Mouse (Mus musculus): ENCODE measurements at regions not wholly inside any gene's neighbourhood (a gene's known extent, or its start where the extent isn't known, plus 50 kb on each side); places are given as distances from the start of the nearest gene placed in this dataset.

- Histone ChIP-seq H3K4me2 (no peak overlapping the region), H3K9me3 (no peaks in the 10 kb centered on the region), H3K4me3 (no peak overlapping the region), H3K4me1 (replicated peaks) (no peaks in the 10 kb centered on the region), H3K9ac (no peak overlapping the region), H3K27me3 (no peaks in the 10 kb centered on the region), H3K36me3 (no peaks in the 10 kb centered on the region), H3K27ac (replicated peaks) (no peak overlapping the region)
- ATAC-seq (ENCODE audit: low read depth): no peak
- WGBS: 75% methylated on average over 8 of the region's 8 CpGs
These were observed 243.6 kb downstream of the Papss1 start for GRCm38 (mm10) chr3:131808127-131808526.

DNA sequence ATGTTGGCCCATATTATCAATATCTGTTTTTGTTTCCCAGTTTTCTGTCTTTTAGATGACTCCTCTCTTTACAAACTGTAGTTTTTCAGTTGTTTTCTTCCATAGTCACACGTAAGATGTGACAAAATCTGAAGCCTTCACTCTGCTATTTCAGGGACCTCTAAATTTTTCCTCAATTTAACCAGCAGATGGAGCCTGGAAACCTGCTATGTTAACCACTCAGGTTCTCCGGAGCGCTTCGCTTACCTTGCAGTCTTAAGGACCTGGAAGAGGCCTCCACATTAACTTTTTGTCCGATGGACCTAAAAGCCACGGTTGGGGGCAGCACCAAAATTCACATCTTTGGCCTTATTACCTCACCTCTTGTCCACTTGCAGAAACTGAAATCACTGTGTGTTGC lies 248.4 kb downstream of the Papss1 start:
- Histone ChIP-seq H3K27ac (replicated peaks) (no peak overlapping the region), H3K9me3 (no peaks in the 10 kb centered on the region), H3K27me3 (no peaks in the 10 kb centered on the region), H3K4me2 (no peak overlapping the region), H3K36me3 (no peaks in the 10 kb centered on the region), H3K9ac (no peak overlapping the region), H3K4me3 (no peak overlapping the region), H3K4me1 (replicated peaks) (no peaks in the 10 kb centered on the region)
- WGBS: 54% methylated on average over 6 of the region's 6 CpGs
- ATAC-seq (ENCODE audit: low read depth): no peak

DNA sequence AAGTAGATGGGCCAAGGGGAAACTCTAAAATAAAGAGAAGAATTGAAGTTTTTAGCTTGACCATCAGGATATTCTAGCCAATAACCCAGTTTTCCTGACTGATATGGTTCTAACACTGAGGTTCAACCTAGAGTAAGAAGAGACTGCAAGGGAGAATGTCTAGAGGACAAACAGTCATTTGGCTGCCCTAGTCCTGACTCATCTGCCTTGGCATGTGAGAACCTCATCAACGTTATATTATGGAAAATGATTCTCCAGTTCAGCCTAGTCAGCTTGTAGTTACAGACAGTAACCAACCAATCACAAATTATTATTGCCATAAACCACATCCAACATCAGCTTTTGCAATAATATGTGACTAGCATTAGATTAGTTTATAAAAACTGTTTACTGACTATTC lies 254.2 kb downstream of the Papss1 start:
- no peak overlapping the region for H3K27ac ChIP-seq (replicated peaks)
- no peak overlapping the region for H3K9ac ChIP-seq
- no peaks in the 10 kb centered on the region for H3K27me3 ChIP-seq
- H3K4me3 ChIP-seq: no peak overlapping the region
- ATAC-seq (ENCODE audit: low read depth): no peak
- no peaks in the 10 kb centered on the region for H3K9me3 ChIP-seq
- no peak overlapping the region for H3K4me2 ChIP-seq
- no peaks in the 10 kb centered on the region for H3K36me3 ChIP-seq
- H3K4me1 ChIP-seq (replicated peaks): no peaks in the 10 kb centered on the region
- WGBS: 89% methylated on average over 1 of the region's 1 CpGs

DNA sequence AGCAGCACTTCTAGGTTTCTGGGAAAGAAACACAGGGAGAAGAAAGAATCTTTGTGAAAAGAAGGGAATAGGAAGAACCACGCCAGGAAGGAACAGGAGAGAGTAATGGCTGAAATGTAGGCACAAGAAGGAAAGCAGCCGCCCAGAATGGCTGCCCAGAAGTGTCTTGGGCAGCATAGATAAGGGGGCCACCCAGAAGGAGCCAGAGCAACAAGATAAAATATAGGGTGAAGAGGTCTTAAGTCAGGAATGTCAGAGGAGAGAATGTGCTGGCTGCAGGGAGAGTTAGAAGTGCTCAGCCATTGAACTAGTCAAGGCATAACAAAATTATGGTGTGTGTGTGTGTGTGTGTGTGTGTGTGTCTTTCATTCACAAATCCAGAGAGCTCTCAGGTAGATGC lies 227.7 kb upstream of the Dkk2 start:
- Histone ChIP-seq H3K27ac (replicated peaks) (no peak overlapping the region), H3K4me2 (no peak overlapping the region), H3K4me1 (replicated peaks) (no peaks in the 10 kb centered on the region), H3K27me3 (no peaks in the 10 kb centered on the region), H3K4me3 (no peak overlapping the region), H3K9me3 (no peaks in the 10 kb centered on the region), H3K9ac (no peak overlapping the region), H3K36me3 (no peaks in the 10 kb centered on the region)
- ATAC-seq (ENCODE audit: low read depth): no peak
- 81% methylated on average over 2 of the region's 2 CpGs for WGBS

DNA sequence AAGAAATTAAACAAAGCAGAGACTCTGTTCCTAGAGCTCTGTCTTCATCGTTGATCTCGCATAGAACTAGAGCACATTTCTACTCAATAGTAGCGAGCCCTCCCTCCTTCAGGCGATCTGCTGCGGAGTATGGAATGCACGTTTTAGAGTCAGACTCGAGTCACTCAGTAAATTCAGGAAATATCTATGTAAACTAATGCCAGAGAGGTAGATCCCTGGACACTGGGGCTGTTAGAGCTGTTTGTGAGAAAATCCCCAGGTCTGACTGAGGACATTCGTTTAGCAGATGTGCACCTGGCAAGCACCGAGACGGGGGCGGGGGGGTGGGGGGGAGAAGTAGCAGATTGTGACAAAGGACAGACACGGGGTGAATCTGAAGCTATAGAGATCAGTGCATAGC lies 226.0 kb upstream of the Dkk2 start:
- H3K4me3 ChIP-seq: no peak overlapping the region
- H3K9me3 ChIP-seq: no peaks in the 10 kb centered on the region
- H3K27me3 ChIP-seq: no peaks in the 10 kb centered on the region
- H3K9ac ChIP-seq: no peak overlapping the region
- H3K4me1 ChIP-seq (replicated peaks): no peaks in the 10 kb centered on the region
- no peaks in the 10 kb centered on the region for H3K36me3 ChIP-seq
- H3K27ac ChIP-seq (replicated peaks): no peak overlapping the region
- no peak for ATAC-seq (ENCODE audit: low read depth)
- 79% methylated on average over 12 of the region's 12 CpGs for WGBS
- no peak overlapping the region for H3K4me2 ChIP-seq

- H3K4me3 ChIP-seq: no peak overlapping the region
- 53% methylated on average over 4 of the region's 5 CpGs for WGBS
- no peaks in the 10 kb centered on the region for H3K36me3 ChIP-seq
- H3K4me1 ChIP-seq (replicated peaks): no peaks in the 10 kb centered on the region
- H3K9ac ChIP-seq: no peak overlapping the region
- no peaks in the 10 kb centered on the region for H3K27me3 ChIP-seq
- H3K27ac ChIP-seq (replicated peaks): no peak overlapping the region
- no peak overlapping the region for H3K4me2 ChIP-seq
- H3K9me3 ChIP-seq: no peaks in the 10 kb centered on the region
- ATAC-seq (ENCODE audit: low read depth): no peak
These were observed 220.0 kb upstream of the Dkk2 start for GRCm38 (mm10) chr3:131865106-131865505.

DNA sequence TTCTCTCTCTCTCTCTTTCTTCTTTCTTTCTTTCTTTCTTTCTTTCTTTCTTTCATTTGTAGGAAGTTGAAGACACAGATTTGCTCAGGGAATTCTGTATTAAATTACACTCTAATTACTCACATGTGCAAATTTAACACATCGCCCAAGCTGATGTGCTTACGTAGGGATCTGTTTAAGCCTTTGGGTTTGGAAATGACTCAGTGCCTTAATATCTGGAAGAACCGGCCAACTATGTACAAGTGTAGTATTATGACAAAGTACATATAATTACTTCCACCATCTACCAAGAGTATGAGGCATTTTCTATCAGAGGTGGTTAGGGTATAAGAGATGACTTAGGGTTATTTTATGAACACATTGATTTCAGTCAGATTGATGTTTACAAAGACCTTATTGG lies 217.8 kb upstream of the Dkk2 start:
- Histone ChIP-seq H3K27me3 (no peaks in the 10 kb centered on the region), H3K4me3 (no peak overlapping the region), H3K27ac (replicated peaks) (no peak overlapping the region), H3K4me1 (replicated peaks) (no peaks in the 10 kb centered on the region), H3K36me3 (no peaks in the 10 kb centered on the region), H3K9me3 (no peaks in the 10 kb centered on the region), H3K9ac (no peak overlapping the region), H3K4me2 (no peak overlapping the region)
- ATAC-seq (ENCODE audit: low read depth): no peak
- WGBS: 94% methylated on average over 3 of the region's 3 CpGs

DNA sequence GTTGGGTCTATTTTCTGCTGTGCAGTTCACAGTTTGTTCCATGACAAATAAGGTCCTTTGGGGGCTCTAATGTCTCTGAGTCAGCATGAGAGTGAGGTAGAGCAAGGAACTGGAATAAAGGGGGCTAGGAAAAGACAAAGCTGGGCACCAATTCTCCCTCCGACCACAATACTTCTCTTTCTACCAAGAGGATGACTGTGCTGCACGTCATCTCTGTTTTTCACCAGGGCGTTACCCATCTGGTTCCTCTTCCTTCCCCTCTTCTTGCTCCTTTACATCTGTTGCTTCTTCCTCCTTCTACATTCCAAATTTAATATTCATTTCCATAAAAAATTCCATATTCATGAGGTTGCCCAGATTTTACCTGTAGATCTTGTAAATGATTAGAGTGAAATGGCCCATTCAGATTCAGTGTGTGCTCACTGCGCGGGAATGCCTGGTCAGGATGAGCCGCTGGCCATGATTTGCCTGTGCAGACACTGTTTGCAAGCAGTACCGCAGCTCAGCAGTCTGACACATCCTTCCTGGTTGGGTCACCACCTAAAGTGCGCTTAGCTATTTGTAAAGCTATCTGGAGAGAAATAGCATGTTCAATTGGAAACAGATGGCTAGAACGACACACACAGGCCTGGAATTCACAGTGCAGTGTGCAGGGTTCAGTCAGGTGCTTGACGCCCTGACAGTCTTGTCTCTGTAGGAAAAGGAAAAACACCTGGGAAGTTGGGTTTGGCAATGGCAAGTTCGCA lies 216.7 kb upstream of the Dkk2 start:
- no peak for ATAC-seq (ENCODE audit: low read depth)
- Histone ChIP-seq H3K9me3 (no peaks in the 10 kb centered on the region), H3K4me2 (no peak overlapping the region), H3K27me3 (no peaks in the 10 kb centered on the region), H3K36me3 (no peaks in the 10 kb centered on the region), H3K4me3 (no peak overlapping the region), H3K4me1 (replicated peaks) (no peaks in the 10 kb centered on the region), H3K9ac (no peak overlapping the region), H3K27ac (replicated peaks) (no peak overlapping the region)
- WGBS: 84% methylated on average over 11 of the region's 11 CpGs

GRCm38 (mm10) chr3:131869306-131869705 lies 215.8 kb upstream of the Dkk2 start:
- H3K9me3 ChIP-seq: no peaks in the 10 kb centered on the region
- no peak overlapping the region for H3K4me2 ChIP-seq
- H3K27me3 ChIP-seq: no peaks in the 10 kb centered on the region
- no peak overlapping the region for H3K9ac ChIP-seq
- no peaks in the 10 kb centered on the region for H3K4me1 ChIP-seq (replicated peaks)
- no peaks in the 10 kb centered on the region for H3K36me3 ChIP-seq
- H3K4me3 ChIP-seq: no peak overlapping the region
- no peak overlapping the region for H3K27ac ChIP-seq (replicated peaks)
- 91% methylated on average over 4 of the region's 4 CpGs for WGBS
- ATAC-seq (ENCODE audit: low read depth): no peak

DNA sequence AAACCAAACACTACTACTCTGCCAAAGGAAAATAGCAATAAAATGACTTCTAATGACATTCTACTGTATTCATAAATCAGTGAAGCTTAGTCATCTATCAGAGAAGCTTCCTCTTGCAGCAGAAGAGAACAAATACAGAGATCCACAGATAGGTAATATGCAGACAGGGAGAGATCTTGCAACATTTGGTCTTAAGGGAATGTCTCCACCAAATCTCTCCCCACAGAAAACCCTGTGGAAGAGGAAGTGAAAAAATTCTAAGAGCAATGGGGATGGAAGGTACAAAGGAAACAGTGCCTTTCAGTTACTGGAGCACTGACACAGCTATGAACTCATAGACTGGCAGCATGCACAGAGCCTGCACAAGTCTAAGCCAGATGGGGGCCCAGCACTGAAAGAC lies 202.4 kb upstream of the Dkk2 start:
- no peak overlapping the region for H3K4me2 ChIP-seq
- H3K9me3 ChIP-seq: no peaks in the 10 kb centered on the region
- H3K36me3 ChIP-seq: no peaks in the 10 kb centered on the region
- H3K9ac ChIP-seq: no peak overlapping the region
- no peak for ATAC-seq (ENCODE audit: low read depth)
- H3K4me3 ChIP-seq: no peak overlapping the region
- H3K4me1 ChIP-seq (replicated peaks): no peaks in the 10 kb centered on the region
- no peaks in the 10 kb centered on the region for H3K27me3 ChIP-seq
- no peak overlapping the region for H3K27ac ChIP-seq (replicated peaks)

GRCm38 (mm10) chr3:131886470-131886869 lies 198.6 kb upstream of the Dkk2 start:
- no peak overlapping the region for H3K9ac ChIP-seq
- H3K36me3 ChIP-seq: no peaks in the 10 kb centered on the region
- no peaks in the 10 kb centered on the region for H3K4me1 ChIP-seq (replicated peaks)
- no peak overlapping the region for H3K27ac ChIP-seq (replicated peaks)
- no peaks in the 10 kb centered on the region for H3K27me3 ChIP-seq
- no peak overlapping the region for H3K4me3 ChIP-seq
- ATAC-seq (ENCODE audit: low read depth): no peak
- H3K9me3 ChIP-seq: no peaks in the 10 kb centered on the region
- no peak overlapping the region for H3K4me2 ChIP-seq
- WGBS: 82% methylated on average over 5 of the region's 5 CpGs

- 84% methylated on average over 8 of the region's 8 CpGs for WGBS
- H3K27me3 ChIP-seq: no peaks in the 10 kb centered on the region
- no peak overlapping the region for H3K4me3 ChIP-seq
- no peaks in the 10 kb centered on the region for H3K36me3 ChIP-seq
- no peaks in the 10 kb centered on the region for H3K9me3 ChIP-seq
- no peak overlapping the region for H3K27ac ChIP-seq (replicated peaks)
- no peak overlapping the region for H3K9ac ChIP-seq
- no peaks in the 10 kb centered on the region for H3K4me1 ChIP-seq (replicated peaks)
- H3K4me2 ChIP-seq: no peak overlapping the region
- ATAC-seq (ENCODE audit: low read depth): no peak
These were observed 198.1 kb upstream of the Dkk2 start for GRCm38 (mm10) chr3:131886984-131887383.

GRCm38 (mm10) chr3:131887670-131888069 lies 197.4 kb upstream of the Dkk2 start:
- no peak for ATAC-seq (ENCODE audit: low read depth)
- 76% methylated on average over 4 of the region's 4 CpGs for WGBS
- H3K27ac ChIP-seq (replicated peaks): no peak overlapping the region

More at GRCm38 (mm10) chr3:131887670-131888069, 197.4 kb upstream of the Dkk2 start:
- no peaks in the 10 kb centered on the region for H3K9me3 ChIP-seq
- H3K4me3 ChIP-seq: no peak overlapping the region
- no peaks in the 10 kb centered on the region for H3K36me3 ChIP-seq
- no peaks in the 10 kb centered on the region for H3K27me3 ChIP-seq
- H3K4me2 ChIP-seq: no peak overlapping the region
- no peaks in the 10 kb centered on the region for H3K4me1 ChIP-seq (replicated peaks)
- no peak overlapping the region for H3K9ac ChIP-seq
